Mouse (Mus musculus) embryonic stem cell, embryonic (primary cell): ENCODE results near the gene Tmem30b.

Experiments
- CTCF ChIA-PET, 4 experiments: fragments of 300-600 bp in 2 of 4; fragments of 350-600 bp in 2 of 4; sonication (Branson Sonifier 250); formaldehyde crosslinking; loops; one replicate each; lab custom pipeline; 2022; ENCODE audit warnings: inconsistent platforms in 2 of 4; lab: Charles Lee
- POLR2A ChIA-PET, 4 experiments: fragments of 300-600 bp in 2 of 4; fragments of 350-600 bp in 2 of 4; sonication (Branson Sonifier 250); formaldehyde crosslinking; loops; one replicate each; lab custom pipeline; 2022; ENCODE audit warnings: antibody characterized with exemption in 4 of 4, inconsistent platforms in 1 of 4; lab: Charles Lee

The Tmem30b gene

DNA sequence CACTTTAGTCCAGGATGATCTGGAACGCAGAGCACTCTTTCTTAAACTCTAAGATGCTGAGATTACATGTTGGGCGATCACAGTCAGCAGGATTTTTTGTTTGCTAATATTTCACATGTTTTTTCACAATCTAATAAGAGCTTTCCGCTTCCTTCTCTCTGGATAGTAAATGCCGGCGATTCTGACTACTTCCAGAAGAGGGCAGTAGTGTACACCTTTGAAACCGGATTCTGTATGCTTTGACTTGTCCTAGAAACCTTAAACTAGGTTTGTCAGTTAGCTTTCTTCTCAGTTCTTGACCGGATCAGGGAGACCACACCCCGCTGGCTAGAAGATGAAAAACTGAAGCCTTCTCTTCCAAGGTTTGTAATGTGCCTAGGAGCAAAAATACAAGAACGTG, 11.6 kb downstream of the Tmem30b start:
- CTCF ChIA-PET: interaction anchor here (0.6 to 4.7 kb wide), 40 partner anchors 9 to 1152 kb away, joined by 3 to 47 read pairs (median 5); partner anchors contain the start of gene Tmem30b (in 4 of the 4)
- POLR2A ChIA-PET: interaction anchor here in 3 of 4 experiments (0.6 to 1.6 kb wide), 9 partner anchors 9 to 493 kb away, joined by 3 to 13 read pairs (median 3); partner anchors contain the start of gene Tmem30b (in 1 of the 3)

DNA sequence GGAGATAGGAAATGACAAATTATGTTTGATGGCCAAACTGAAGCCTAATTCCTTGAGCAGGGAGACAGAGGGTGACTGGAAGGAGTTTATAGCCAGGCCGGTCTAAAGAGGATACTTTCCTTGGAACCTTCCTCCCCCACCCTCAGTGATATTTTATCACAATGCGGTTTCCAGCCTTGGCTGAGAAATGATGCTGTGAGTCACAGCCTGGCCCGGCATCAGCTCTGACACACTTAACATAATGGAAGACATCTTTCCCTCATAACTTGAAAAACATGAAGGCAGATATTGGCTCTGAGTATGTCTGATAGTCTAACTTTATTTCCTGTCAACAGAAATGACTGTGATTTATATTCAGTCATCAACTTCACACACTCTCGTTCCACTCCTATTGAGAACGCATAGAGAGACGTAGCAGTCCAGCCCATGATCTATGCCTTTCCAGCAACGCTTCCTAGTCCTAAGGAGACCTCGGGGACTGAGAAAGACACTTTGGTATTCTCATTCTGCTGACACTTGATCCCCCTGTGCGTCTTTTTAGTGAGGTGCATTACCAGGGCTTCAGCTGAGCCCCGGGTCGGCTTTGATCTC, 14.2 kb downstream of the Tmem30b start:
- ChIA-PET POLR2A (no interaction called here), CTCF (interaction anchor here in 3 of 4 experiments (0.6 to 1.4 kb wide), 3 partner anchors 15 to 22 kb away, joined by 3 to 4 read pairs (median 4); no protein-coding TSS in a partner anchor)

DNA sequence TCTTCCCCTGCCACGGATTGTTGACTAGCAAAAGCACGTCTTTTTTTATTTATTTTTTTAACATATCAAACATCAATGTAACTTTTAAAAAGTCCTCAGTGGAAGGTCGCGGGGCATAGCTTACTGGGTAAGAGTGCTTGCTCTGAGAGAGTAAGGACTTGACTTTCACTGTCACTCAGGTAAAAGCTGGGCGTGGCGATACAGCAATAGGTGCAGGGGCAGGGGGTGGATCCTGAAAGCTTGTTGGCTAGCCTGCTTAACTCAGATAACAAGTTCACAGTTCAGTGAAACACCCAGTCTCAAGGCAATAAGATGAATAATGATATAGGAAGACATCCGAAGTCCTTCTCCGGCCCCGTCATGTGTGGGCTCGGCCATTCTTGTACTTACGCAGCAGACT, 16.6 kb downstream of the Tmem30b start:
- ChIA-PET CTCF (interaction anchor here (1.1 to 2.9 kb wide), 5 partner anchors 12 to 24 kb away, joined by 3 to 14 read pairs (median 7); no protein-coding TSS in a partner anchor), POLR2A (interaction anchor here in 1 of 4 experiments (0.7 kb wide), 1 partner anchor 10 kb away, joined by 3 read pairs; no protein-coding TSS in a partner anchor)

DNA sequence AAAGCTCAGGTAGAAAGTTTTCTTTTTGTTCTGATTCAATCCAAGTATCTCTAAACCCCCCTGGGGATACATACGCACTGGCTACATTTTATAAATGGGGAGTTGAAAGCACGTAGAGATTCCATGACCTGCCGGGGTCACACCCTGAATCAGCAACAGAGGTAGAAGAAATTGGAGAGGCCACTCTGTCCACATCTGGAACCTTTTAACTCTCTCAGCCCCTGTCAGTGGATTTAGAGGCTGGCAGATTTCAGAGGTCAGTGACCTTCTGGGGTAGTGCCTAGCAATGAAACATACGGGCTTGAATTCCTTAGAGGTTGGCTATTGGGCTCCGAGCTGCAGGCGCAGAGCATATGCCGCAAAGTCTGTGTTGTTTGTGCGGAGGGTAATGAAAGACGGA, 17.1 kb downstream of the Tmem30b start:
- CTCF ChIA-PET: interaction anchor here (1.1 to 2.9 kb wide), 5 partner anchors 12 to 25 kb away, joined by 3 to 14 read pairs (median 7); no protein-coding TSS in a partner anchor

DNA sequence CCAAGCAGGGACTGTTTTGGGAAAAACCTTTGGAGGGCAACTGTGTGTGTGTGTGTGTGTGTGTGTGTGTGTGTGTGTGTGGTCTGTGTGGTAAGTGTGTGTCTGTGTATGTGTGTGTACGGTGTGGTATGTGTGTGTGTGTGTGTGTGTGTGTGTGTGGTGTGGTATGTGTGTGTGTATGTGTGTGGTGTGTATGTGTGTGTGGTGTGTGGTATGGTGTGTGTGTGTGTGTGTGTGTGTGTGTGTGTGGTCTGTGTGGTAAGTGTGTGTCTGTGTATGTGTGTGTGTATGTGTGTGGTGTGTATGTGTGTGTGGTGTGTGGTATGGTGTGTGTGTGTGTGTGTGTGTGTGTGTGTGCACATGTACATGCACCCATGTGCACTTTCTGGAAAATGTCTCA, 18.1 kb downstream of the Tmem30b start:
- CTCF ChIA-PET: interaction anchor here in 2 of 4 experiments (1.2 to 2.9 kb wide), 3 partner anchors 11 to 26 kb away, joined by 5 to 14 read pairs (median 7); no protein-coding TSS in a partner anchor
- POLR2A ChIA-PET: interaction anchor here in 1 of 4 experiments (1.7 kb wide), 1 partner anchor 17 kb away, joined by 5 read pairs; no protein-coding TSS in a partner anchor

More for the DNA sequence above, 17.1 kb downstream of the Tmem30b start:
- POLR2A ChIA-PET: interaction anchor here in 2 of 4 experiments (0.6 to 0.7 kb wide), 2 partner anchors 10 to 494 kb away, joined by 3 read pairs; no protein-coding TSS in a partner anchor

DNA sequence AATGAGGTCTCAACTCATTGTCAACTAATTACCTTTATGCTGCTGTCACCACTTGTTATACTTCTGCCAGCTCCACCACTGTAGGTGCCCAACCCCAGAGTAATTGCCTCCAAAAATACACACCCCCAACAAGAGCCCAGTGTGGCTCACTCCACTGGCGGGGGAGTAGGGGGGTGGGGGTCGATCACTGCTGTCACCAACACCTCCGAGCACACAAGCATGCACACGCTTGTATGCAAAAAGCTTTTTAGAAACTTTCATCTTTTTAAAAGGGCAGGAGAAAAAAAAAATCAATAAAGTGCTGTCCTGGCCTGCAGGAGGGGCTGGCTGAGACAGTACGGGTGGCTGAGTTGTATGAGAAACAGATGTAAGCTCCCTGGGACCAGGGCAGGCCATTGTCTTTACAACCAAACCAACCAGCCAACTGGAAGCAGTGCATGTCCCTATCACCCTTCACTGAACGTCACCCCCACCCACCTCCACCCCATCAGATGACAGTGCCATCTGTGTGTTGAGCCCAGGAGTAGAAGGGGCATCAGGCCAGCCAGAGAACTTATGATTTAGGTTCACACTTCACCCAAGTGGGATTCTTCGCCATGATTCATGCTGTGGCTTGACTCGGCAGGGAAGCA, 20.8 kb downstream of the Tmem30b start:
- ChIA-PET CTCF (interaction anchor here in 3 of 4 experiments (0.7 to 2.6 kb wide), 6 partner anchors 8 to 29 kb away, joined by 3 to 15 read pairs (median 6); no protein-coding TSS in a partner anchor), POLR2A (interaction anchor here in 2 of 4 experiments (0.6 to 1.1 kb wide), 2 partner anchors 9 to 570 kb away, joined by 3 read pairs; no protein-coding TSS in a partner anchor)

DNA sequence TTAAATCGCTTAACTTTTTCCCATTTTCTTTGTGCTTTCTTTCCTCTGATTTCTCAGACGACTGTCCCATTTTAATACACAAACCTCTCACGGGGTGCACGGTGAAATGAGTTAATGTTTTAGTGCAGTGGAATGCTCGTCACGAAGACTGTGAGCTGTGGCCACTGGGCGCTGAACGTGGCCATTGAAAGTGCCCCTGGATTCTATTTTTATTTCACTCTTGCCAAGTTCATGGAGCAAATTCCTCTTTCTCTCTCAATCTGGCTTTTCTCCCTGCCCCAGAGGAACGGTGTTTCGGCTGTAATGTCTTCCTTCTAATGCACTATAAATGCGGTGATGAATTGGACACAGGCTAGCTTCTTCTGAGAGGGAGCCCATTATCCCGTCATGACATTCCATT, 23.1 kb downstream of the Tmem30b start:
- POLR2A ChIA-PET: no interaction called here
- CTCF ChIA-PET: interaction anchor here in 2 of 4 experiments (0.9 to 1.1 kb wide), 2 partner anchors 11 to 31 kb away, joined by 3 read pairs; no protein-coding TSS in a partner anchor

DNA sequence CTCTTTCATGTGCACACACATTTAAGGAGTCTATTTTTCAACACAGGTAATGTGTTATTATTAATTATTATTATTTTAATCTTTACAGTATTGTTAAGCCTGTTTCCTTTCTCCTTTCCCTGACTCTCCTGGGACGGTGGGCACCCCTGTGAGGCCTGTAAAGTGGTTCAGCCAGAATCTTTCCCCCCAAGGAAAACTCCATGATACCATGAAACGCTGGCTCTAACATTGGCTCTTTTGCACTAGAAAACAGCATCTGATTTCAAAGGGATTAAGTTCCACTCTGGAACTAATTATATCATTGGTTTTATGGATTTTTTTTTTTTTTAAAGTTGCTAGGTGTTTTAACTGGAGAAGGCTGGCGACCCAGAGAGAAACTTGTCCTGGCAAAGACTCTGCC, 24.2 kb downstream of the Tmem30b start:
- CTCF ChIA-PET: no interaction called here
- POLR2A ChIA-PET: no interaction called here

DNA sequence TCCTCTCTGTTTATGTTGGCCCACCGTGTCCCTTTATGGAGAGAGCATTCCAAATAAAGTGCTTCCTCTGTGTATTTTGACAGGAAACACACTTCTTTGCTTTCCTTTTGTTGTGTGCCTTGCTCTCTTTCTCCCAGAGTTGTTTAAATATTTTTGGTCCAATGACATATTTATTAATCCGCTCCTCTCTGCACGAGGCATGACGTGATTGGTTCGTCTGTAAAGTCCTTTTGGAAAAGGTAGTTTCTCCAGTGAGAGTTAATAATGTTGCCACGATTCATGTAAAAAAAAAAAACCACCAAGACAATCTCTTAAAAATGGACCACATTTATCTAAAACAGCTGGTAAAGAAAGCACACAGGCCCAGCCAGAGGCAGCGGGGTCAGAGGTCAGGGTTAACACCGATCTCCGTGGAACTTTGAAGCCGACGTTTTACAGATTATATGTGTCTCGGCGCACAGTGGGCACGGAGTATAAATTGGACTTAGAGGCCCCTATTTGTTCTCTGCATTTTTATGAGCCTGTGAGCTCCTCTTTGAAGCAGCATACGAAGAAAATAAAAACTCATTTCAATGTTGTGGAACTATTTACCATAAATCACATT, 24.9 kb downstream of the Tmem30b start:
- ChIA-PET CTCF (interaction anchor here in 3 of 4 experiments (1.0 to 1.2 kb wide), 3 partner anchors 9 to 13 kb away, joined by 3 to 7 read pairs (median 3); no protein-coding TSS in a partner anchor), POLR2A (interaction anchor here in 1 of 4 experiments (0.6 kb wide), 1 partner anchor 711 kb away, joined by 4 read pairs; no protein-coding TSS in a partner anchor)

DNA sequence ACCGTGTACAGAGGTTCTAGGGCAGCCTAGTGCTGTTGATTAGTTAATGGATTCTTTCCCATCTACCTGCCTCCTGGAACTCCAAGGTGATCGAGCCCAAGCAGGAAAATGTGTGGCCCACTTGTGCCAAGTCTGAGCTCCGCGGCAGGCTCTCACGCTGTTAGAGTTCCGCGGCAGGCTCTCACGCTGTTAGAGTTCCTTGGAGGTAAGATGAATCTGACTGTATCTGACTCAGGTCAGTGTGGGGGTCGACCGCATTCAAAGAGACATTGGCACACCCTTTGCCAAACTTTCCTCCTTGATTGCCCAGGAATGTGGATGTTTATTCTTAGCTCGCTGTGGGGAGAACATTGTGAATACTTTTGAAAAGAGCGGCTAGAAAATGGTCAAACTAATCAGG, 28.4 kb downstream of the Tmem30b start:
- ChIA-PET POLR2A (interaction anchor here in 3 of 4 experiments (0.5 to 2.2 kb wide), 13 partner anchors 9 to 797 kb away, joined by 3 to 5 read pairs (median 3); partner anchors contain the start of genes Slc38a6 (in 1 of the 3) and Trmt5 (in 1 of the 3)), CTCF (interaction anchor here (0.5 to 3.1 kb wide), 122 partner anchors 8 to 1056 kb away, joined by 3 to 67 read pairs (median 5); partner anchors contain the start of genes Tmem30b (in 4 of the 4), Mnat1 (in 1 of the 4), Prkch (in 1 of the 4) and Six1 (in 1 of the 4))

DNA sequence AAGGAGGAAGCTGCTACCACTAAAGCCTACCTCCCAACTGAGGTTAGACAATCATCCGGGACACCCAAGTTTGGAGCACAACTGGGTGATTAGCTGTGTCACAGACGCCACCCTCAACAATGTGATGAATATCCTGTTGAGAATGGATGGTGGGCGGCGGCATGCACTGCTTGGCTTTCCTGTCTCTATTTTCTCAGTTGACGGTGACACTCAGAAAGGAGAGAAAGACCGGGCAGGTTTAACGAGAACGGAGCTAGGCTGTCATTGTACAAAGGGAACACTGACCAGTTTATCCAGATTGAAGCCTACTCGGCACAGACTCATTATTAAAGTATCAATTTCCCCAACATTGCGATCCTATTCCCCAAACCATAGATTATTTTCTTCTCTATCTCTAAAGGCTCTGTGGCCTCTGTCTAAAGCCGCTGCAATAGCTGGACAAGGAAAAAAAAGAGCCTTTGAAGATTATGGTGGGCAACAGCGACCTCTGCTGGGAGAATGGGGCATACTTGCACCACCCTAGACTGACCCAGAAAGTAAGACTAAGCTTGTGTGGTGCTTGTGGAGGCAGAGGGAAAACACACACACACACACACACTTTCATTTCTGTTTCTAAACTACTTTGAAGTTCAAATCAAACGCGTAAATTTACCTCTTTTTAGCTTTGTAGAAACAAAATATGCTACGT, 29.0 kb downstream of the Tmem30b start:
- POLR2A ChIA-PET: interaction anchor here in 3 of 4 experiments (0.5 to 2.2 kb wide), 14 partner anchors 10 to 797 kb away, joined by 3 to 5 read pairs (median 3); partner anchors contain the start of genes Slc38a6 (in 1 of the 3), Tmem30b (in 1 of the 3) and Trmt5 (in 1 of the 3)
- CTCF ChIA-PET: interaction anchor here (0.5 to 3.1 kb wide), 140 partner anchors 8 to 1056 kb away, joined by 3 to 67 read pairs (median 4); partner anchors contain the start of genes Tmem30b (in 4 of the 4), Mnat1 (in 1 of the 4), Prkch (in 1 of the 4) and Six1 (in 1 of the 4)

DNA sequence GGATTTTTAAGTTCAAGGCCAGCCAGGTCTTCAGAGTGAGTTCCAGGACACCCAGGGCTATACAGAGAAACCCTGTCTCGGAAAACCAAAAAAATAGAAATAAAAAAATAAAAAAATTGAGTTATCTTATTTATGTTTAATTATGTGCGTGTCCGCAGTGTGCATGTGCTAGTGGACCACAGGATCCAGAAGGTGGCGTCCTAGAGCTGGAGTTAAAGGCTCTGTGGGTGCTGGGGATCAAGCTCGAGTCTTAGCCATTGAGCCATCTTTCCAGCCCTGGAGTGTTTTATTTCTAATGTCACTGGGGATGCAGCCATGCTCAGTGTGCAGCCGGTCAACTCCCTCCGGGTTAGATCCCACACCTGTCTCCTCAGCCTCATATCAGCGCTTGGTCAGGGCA, 29.7 kb downstream of the Tmem30b start:
- ChIA-PET CTCF (interaction anchor here (0.5 to 3.1 kb wide), 64 partner anchors 9 to 682 kb away, joined by 3 to 67 read pairs (median 6); partner anchors contain the start of genes Six1 (in 1 of the 4) and Tmem30b (in 1 of the 4)), POLR2A (interaction anchor here in 2 of 4 experiments (1.0 to 2.2 kb wide), 6 partner anchors 11 to 496 kb away, joined by 3 to 5 read pairs (median 4); partner anchors contain the start of genes Slc38a6 (in 1 of the 2), Tmem30b (in 1 of the 2) and Trmt5 (in 1 of the 2))

DNA sequence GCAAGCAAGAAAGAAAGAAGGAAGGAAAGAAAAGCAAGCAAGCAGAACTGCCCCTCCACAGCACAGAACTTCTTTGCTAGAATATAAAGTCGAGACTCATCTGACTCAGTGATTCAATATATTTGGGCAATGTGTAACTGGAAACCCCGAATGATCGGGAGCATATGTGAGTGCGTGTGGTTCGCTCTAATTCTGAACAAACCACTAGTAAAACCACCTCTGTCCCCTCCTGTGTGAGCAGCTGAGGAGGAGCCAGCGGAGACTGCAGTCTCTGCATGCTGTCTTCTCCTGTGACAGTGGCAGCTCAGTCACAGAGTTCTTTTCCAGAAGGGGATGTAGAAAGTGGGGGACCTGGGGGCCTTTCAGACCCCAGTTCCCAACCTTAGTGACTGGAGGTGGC, 31.5 kb downstream of the Tmem30b start:
- POLR2A ChIA-PET: no interaction called here
- CTCF ChIA-PET: interaction anchor here in 1 of 4 experiments (1.2 kb wide), 1 partner anchor 9 kb away, joined by 5 read pairs; no protein-coding TSS in a partner anchor

DNA sequence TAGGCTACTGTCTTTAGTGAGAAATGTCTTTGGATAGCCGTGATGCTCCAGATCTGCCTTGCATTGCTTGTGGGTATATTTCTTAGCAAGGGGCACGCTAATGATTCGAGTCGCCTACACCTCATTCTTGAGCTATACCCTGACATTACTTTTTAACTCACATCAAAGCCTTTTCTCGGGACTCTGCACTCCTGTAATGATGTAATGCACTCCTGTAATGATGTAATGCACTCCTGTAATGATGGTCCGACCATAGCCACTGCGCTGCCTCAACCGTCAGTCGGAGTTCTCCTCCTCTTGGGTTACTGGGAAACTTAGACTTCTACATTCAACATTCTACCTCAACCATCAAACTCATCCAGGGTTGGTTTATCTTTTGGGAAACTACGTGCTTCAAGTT, 32.2 kb downstream of the Tmem30b start:
- POLR2A ChIA-PET: no interaction called here

DNA sequence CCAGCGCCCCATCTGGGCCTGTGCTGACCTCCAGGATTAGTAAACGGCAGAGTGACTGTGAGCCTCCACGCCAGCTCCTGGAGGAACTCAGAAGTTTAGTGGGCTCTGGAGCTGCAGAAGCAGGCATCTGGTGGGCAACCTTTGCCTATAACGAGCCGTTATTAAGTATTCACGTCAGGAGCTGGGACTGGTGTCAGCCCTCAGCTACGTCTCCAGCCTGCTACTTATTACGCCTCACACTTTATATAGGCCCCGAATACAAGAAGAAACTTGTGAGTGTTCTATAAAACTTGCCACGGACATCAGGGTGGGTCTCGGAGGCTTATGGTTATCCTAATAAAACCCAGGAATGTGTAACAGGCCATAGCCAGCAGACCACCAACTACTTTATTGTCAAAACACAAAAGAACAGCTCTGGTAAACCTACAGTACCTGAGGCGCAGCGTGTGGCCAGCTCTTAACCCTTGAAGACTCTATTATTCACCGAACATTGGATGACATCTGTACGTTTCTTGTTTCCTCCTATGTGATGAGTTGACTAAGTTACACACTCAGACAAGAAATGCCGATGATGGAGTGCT, 34.6 kb downstream of the Tmem30b start:
- CTCF ChIA-PET: interaction anchor here in 2 of 4 experiments (0.8 to 1.7 kb wide), 4 partner anchors 9 to 43 kb away, joined by 3 to 5 read pairs (median 3); no protein-coding TSS in a partner anchor

More for the DNA sequence above, 32.2 kb downstream of the Tmem30b start:
- CTCF ChIA-PET: interaction anchor here in 2 of 4 experiments (0.6 to 0.9 kb wide), 2 partner anchors 40 to 493 kb away, joined by 3 read pairs; no protein-coding TSS in a partner anchor

DNA sequence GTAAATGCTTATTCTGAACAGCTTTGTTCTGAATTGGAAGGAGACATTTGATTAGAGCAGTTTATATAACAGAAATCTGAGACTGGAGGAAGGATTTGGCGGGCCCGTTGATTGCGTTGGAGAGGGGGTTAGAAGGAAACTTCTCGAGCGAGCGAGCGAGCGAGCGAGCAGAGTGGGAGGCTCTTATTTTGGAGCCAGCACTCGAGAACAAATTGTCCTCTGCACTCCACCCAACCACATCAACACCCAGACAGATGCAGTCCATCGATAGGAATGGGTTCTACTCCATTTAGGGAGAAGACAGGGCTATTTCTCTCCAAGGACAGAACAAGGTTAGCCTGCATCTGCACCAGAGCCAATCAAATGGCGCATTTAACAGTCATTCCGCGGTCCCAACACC, 39.1 kb downstream of the Tmem30b start:
- CTCF ChIA-PET: interaction anchor here in 3 of 4 experiments (1.6 to 3.5 kb wide), 3 partner anchors 10 kb away, joined by 6 to 21 read pairs (median 12); no protein-coding TSS in a partner anchor
- POLR2A ChIA-PET: no interaction called here

More for the DNA sequence above, 34.6 kb downstream of the Tmem30b start:
- POLR2A ChIA-PET: no interaction called here
